Mouse (Mus musculus): ENCODE results near the gene Cxcr4. TPM values are rescaled to one million over a fixed set of nuclear protein-coding genes. Genes with fewer than 3 reads are reported as not detected.

Cxcr4 gene
- total and polyA plus RNA-seq, 3 experiments: 80.3 to 169 (median 102) TPM

GRCm38 (mm10) chr1:128588337-128588736 lies 3.8 kb downstream of the Cxcr4 start:
- in situ Hi-C loops (cut with MboI; ENCODE audit: low pct_ligation_motif_present, low pct_unique_long_range_greater_than_20kb, low sequenced_read_pairs) (loop anchor here (10.0 kb wide), 2 partner anchors 54 to 224 kb away; no protein-coding TSS in a partner anchor), dilution Hi-C loops (cut with MboI; ENCODE audit: extremely low pct_ligation_motif_present, extremely low pct_unique_long_range_greater_than_20kb, low sequenced_read_pairs) (no loop called here)
- Histone ChIP-seq H3K4me2 (ENCODE audit: insufficient read depth, low read depth, poor library complexity, severe bottlenecking) (peak overlapping the region; percentile 38; the same call in 1 of the 2 replicates), H3K27ac (ENCODE audit: insufficient read depth, low read depth) (no peak overlapping the region), H3K9ac (ENCODE audit: insufficient read depth, low read depth) (peak overlapping the region; percentile 15; the same call in 1 of the 2 replicates), H3K4me3 (replicated peaks in 1 of 3; ENCODE audit: low read depth in 2 of 3, low read length in 2 of 3, poor library complexity in 1 of 3) (peak overlapping the region in 1 of 3 experiments; percentile 85), H3K4me1 (ENCODE audit: control insufficient read depth in 1 of 2, insufficient read depth in 2 of 2) (peaks cover 15 to 61% of the 10 kb centered on the region in 2 experiments), H3K36me3 (replicated peaks in 1 of 2; ENCODE audit: control insufficient read depth in 1 of 2, insufficient read depth in 1 of 2, low read length in 1 of 2) (peaks cover 21 to 26% of the 10 kb centered on the region in 2 experiments), H3K79me2 (replicated peaks; ENCODE audit: control insufficient read depth, extremely low read depth, insufficient read depth, poor library complexity, severe bottlenecking) (peaks cover 46% of the 10 kb centered on the region), H3K9me3 (replicated peaks; ENCODE audit: low read length) (no peaks in the 10 kb centered on the region), H3K27me3 (replicated peaks) (no peaks in the 10 kb centered on the region)
- TF ChIP-seq RAD21 (IDR thresholded peaks at IDR 0.05; ENCODE audit: low read depth, low read length): no peak
- TF ChIP-seq CHD1 (IDR thresholded peaks at IDR 0.05; ENCODE audit: low read depth, low read length): peak; percentile 91; the same call in 1 of the 2 replicates
- DNase-seq (ENCODE audit: extremely low read depth): no peak

DNA sequence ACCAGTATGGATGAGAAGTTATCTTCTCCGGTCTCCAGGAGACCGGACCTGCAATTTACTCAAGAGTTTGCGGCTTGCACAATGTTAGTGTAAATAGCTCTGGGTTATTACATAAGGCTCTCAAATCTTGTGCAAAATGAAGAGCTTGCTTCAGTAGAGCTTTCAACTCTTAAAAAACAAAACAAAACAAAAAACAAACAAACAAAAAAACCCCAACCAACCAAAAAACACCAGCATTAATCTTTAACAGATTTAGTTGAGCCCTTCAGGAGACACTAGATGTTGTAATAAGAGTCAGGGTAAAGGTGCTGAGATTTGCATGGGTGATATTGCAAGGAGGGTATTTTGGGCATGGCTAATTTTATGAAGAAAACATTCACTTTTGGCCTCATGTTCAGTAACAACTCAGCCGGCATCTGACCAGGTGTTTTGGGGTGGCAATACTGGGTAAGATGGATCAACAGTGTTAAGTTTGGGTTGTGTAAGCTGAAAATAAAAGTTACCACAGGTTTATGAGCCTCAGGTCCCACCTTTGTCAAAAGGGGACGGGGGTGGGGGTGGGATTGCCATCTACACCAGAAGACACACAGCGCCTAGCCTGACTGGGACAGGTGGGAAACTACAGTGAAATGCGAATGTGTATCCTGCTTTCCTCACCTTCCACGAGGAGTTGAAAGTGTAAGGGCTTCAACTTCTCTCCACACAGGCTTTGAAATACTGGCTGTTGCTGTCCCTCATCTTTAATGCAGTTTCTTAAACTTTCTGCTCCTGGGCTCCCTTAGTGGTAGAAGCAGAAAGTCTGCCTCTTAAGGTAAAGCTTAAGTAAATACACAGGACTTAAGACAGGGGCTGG lies 4.9 kb downstream of the Cxcr4 start:
- Histone ChIP-seq H3K4me2 (ENCODE audit: insufficient read depth, low read depth, poor library complexity, severe bottlenecking) (peak overlapping the region; percentile 24), H3K9me3 (replicated peaks; ENCODE audit: low read length) (no peaks in the 10 kb centered on the region), H3K79me2 (replicated peaks; ENCODE audit: control insufficient read depth, extremely low read depth, insufficient read depth, poor library complexity, severe bottlenecking) (peaks cover 46% of the 10 kb centered on the region), H3K9ac (ENCODE audit: insufficient read depth, low read depth) (0 out of 2 replicates have a peak overlapping the region, but pooled peaks have one; percentile 2), H3K4me1 (ENCODE audit: control insufficient read depth in 1 of 2, insufficient read depth in 2 of 2) (peaks cover 15 to 58% of the 10 kb centered on the region in 2 experiments), H3K4me3 (replicated peaks in 1 of 3; ENCODE audit: low read depth in 2 of 3, low read length in 2 of 3, poor library complexity in 1 of 3) (no peak overlapping the region), H3K27me3 (replicated peaks) (no peaks in the 10 kb centered on the region), H3K36me3 (replicated peaks in 1 of 2; ENCODE audit: control insufficient read depth in 1 of 2, insufficient read depth in 1 of 2, low read length in 1 of 2) (peaks cover 21 to 26% of the 10 kb centered on the region in 2 experiments), H3K27ac (ENCODE audit: insufficient read depth, low read depth) (no peak overlapping the region)
- DNase-seq (ENCODE audit: extremely low read depth): no peak
- dilution Hi-C loops (cut with MboI; ENCODE audit: extremely low pct_ligation_motif_present, extremely low pct_unique_long_range_greater_than_20kb, low sequenced_read_pairs): no loop called here
- TF ChIP-seq CHD1 (IDR thresholded peaks at IDR 0.05; ENCODE audit: low read depth, low read length): no peak
- peak; percentile 3; the same call in 1 of the 2 replicates for TF ChIP-seq ELF1 (IDR thresholded peaks at IDR 0.05; ENCODE audit: low read depth, low read length)
- no peak for TF ChIP-seq ZNF384 (IDR thresholded peaks at IDR 0.05; ENCODE audit: low read depth, low read length)
- TF ChIP-seq TCF12 (IDR thresholded peaks at IDR 0.05; ENCODE audit: low read depth, low read length): 0 out of 2 replicates have a peak, but pooled peaks have one; percentile 28
- TF ChIP-seq MXI1 (IDR thresholded peaks at IDR 0.05; ENCODE audit: low read depth, low read length): no peak
- TF ChIP-seq IRF4 (IDR thresholded peaks at IDR 0.05; ENCODE audit: low read depth, low read length): peak; percentile 7; the same call in 1 of the 2 replicates
- no peak for TF ChIP-seq ZC3H11A (IDR thresholded peaks at IDR 0.05; ENCODE audit: low read depth, low read length)
- TF ChIP-seq POLR2A (IDR thresholded peaks at IDR 0.05; ENCODE audit: low read depth, low read length): peak; percentile 50; the same call in 1 of the 2 replicates
- peak; percentile 2 for TF ChIP-seq SMC3 (IDR thresholded peaks at IDR 0.05; ENCODE audit: low read depth, low read length)
- no peak for TF ChIP-seq USF2 (conservative IDR thresholded peaks at IDR 0.05; ENCODE audit: low read depth, low read length)
- TF ChIP-seq ZMIZ1 (IDR thresholded peaks at IDR 0.05; ENCODE audit: low read depth, low read length): peak; percentile 31; the same call in 1 of the 2 replicates
- TF ChIP-seq CHD2 (IDR thresholded peaks at IDR 0.05; ENCODE audit: low read length): peak; percentile 67
- TF ChIP-seq JUND (conservative IDR thresholded peaks at IDR 0.05; ENCODE audit: low read depth, low read length): no peak
- peak; percentile 84; the same call in 1 of the 2 replicates for TF ChIP-seq POLR2AphosphoS2 (IDR thresholded peaks at IDR 0.05; ENCODE audit: low read depth, low read length)
- 0 out of 2 replicates have a peak, but pooled peaks have one; percentile 50 for TF ChIP-seq MEF2A (IDR thresholded peaks at IDR 0.05; ENCODE audit: borderline replicate concordance, low read depth, low read length)
- TF ChIP-seq MAFK (IDR thresholded peaks at IDR 0.05; ENCODE audit: insufficient replicate concordance, low read length): no peak
- in situ Hi-C loops (cut with MboI; ENCODE audit: low pct_ligation_motif_present, low pct_unique_long_range_greater_than_20kb, low sequenced_read_pairs): loop anchor here (10.0 kb wide), 2 partner anchors 52 to 222 kb away; no protein-coding TSS in a partner anchor
